Mouse (Mus musculus) midbrain, embryonic 10.5 days (tissue): ENCODE measurements at regions not wholly inside any gene's neighbourhood (a gene's known extent, or its start where the extent isn't known, plus 50 kb on each side); places are given as distances from the start of the nearest gene placed in this dataset.
A peak's percentile ranks its signal among the peaks of the same experiment; 100 is the strongest.

Experiments
- DNase-seq: peaks from one replicate; pipeline ENCODE4 v3.0.0-alpha.2; 2017; ENCODE audit warnings: low spot score
- H3K27ac ChIP-seq: fragments of 300-500 bp; sonication (generic); replicated peaks from 2 replicates; pipeline ENCODE4 v1.5.1; 2016; ENCODE audit warnings: mild to moderate bottlenecking
- H3K27me3 ChIP-seq: fragments of 300-500 bp; sonication (generic); 2 replicates; pipeline ENCODE4 v1.6.1; 2016; ENCODE audit warnings: low read depth, mild to moderate bottlenecking; ENCODE audit not compliant: poor library complexity, severe bottlenecking
- H3K36me3 ChIP-seq: fragments of 300-500 bp; sonication (generic); 2 replicates; pipeline ENCODE4 v1.6.1; 2016; ENCODE audit warnings: mild to moderate bottlenecking, moderate library complexity
- H3K4me1 ChIP-seq: fragments of 300-500 bp; sonication (generic); 2 replicates; pipeline ENCODE4 v1.6.1; 2016
- H3K4me3 ChIP-seq: fragments of 300-500 bp; sonication (generic); 2 replicates; pipeline ENCODE4 v1.5.1; 2016; ENCODE audit warnings: mild to moderate bottlenecking, moderate library complexity
- H3K9me3 ChIP-seq: fragments of 300-500 bp; sonication (generic); replicated peaks from 2 replicates; pipeline ENCODE4 v1.6.1; 2016; ENCODE audit warnings: mild to moderate bottlenecking
- WGBS: fragments of 180-500 bp; shearing (Covaris S2); methylation state at CpG from one replicate; pipeline ENCODE4 v1.1.7; 2016; 5-methylcytosine and 5-hydroxymethylcytosine counted together

GRCm38 (mm10) chr4:142639340-142639733 is 400.1 kb upstream of the Kazn start:
- peak overlapping the region; percentile 65 for H3K27ac ChIP-seq
- no peak overlapping the region for H3K4me3 ChIP-seq
- no peaks in the 10 kb centered on the region for H3K27me3 ChIP-seq
- no peak for DNase-seq
- peaks cover 16% of the 10 kb centered on the region for H3K4me1 ChIP-seq
- WGBS = 78% methylated on average over 9 of the region's 9 CpGs
- H3K9me3 ChIP-seq = no peaks in the 10 kb centered on the region
- no peaks in the 10 kb centered on the region for H3K36me3 ChIP-seq

- Histone ChIP-seq H3K27ac (peak overlapping the region; percentile 65), H3K36me3 (no peaks in the 10 kb centered on the region), H3K9me3 (no peaks in the 10 kb centered on the region), H3K4me3 (no peak overlapping the region), H3K27me3 (no peaks in the 10 kb centered on the region), H3K4me1 (peaks cover 20% of the 10 kb centered on the region)
- WGBS = 49% methylated on average over 13 of the region's 13 CpGs
- DNase-seq = no peak
Measured at GRCm38 (mm10) chr4:142638733-142639339, 399.6 kb upstream of the Kazn start.

- H3K27ac ChIP-seq = 0 out of 2 replicates have a peak overlapping the region, but pooled peaks have one; percentile 65
- no peak for DNase-seq
- 92% methylated on average over 4 of the region's 4 CpGs for WGBS
- H3K36me3 ChIP-seq = no peaks in the 10 kb centered on the region
- H3K27me3 ChIP-seq = no peaks in the 10 kb centered on the region
- no peak overlapping the region for H3K4me3 ChIP-seq
- no peaks in the 10 kb centered on the region for H3K9me3 ChIP-seq
- H3K4me1 ChIP-seq = peaks cover 20% of the 10 kb centered on the region
Measured at GRCm38 (mm10) chr4:142638057-142638456, 398.9 kb upstream of the Kazn start.

- no peak for DNase-seq
- Histone ChIP-seq H3K27me3 (no peaks in the 10 kb centered on the region), H3K4me1 (peaks cover 28% of the 10 kb centered on the region), H3K36me3 (no peaks in the 10 kb centered on the region), H3K27ac (no peak overlapping the region), H3K4me3 (no peak overlapping the region), H3K9me3 (no peaks in the 10 kb centered on the region)
- 72% methylated on average over 8 of the region's 8 CpGs for WGBS
Measured at GRCm38 (mm10) chr4:142634398-142634797, 395.2 kb upstream of the Kazn start.

- no peaks in the 10 kb centered on the region for H3K27me3 ChIP-seq
- H3K36me3 ChIP-seq = no peaks in the 10 kb centered on the region
- no peak for DNase-seq
- H3K4me3 ChIP-seq = no peak overlapping the region
- no peaks in the 10 kb centered on the region for H3K9me3 ChIP-seq
- peaks cover 22% of the 10 kb centered on the region for H3K4me1 ChIP-seq
- WGBS = 82% methylated on average over 13 of the region's 13 CpGs
- H3K27ac ChIP-seq = no peak overlapping the region
Measured at GRCm38 (mm10) chr4:142633667-142634350, 394.6 kb upstream of the Kazn start.

GRCm38 (mm10) chr4:142626503-142627194 is 387.4 kb upstream of the Kazn start:
- no peaks in the 10 kb centered on the region for H3K36me3 ChIP-seq
- H3K4me1 ChIP-seq = peaks cover 20% of the 10 kb centered on the region
- WGBS = 86% methylated on average over 8 of the region's 8 CpGs
- H3K9me3 ChIP-seq = no peaks in the 10 kb centered on the region; the same call in 1 of the 2 replicates
- H3K27ac ChIP-seq = no peak overlapping the region
- DNase-seq = no peak
- peaks cover 13% of the 10 kb centered on the region; the same call in 1 of the 2 replicates for H3K27me3 ChIP-seq
- H3K4me3 ChIP-seq = no peak overlapping the region

GRCm38 (mm10) chr4:142625456-142625855 is 386.3 kb upstream of the Kazn start:
- no peak for DNase-seq
- WGBS = 42% methylated on average over 3 of the region's 3 CpGs
- peaks cover 13% of the 10 kb centered on the region; the same call in 1 of the 2 replicates for H3K27me3 ChIP-seq
- peaks cover 25% of the 10 kb centered on the region for H3K4me1 ChIP-seq
- no peak overlapping the region for H3K4me3 ChIP-seq
- no peak overlapping the region for H3K27ac ChIP-seq
- H3K9me3 ChIP-seq = no peaks in the 10 kb centered on the region; the same call in 1 of the 2 replicates
- H3K36me3 ChIP-seq = no peaks in the 10 kb centered on the region

- WGBS = 41% methylated on average over 17 of the region's 17 CpGs
- Histone ChIP-seq H3K4me3 (no peak overlapping the region), H3K9me3 (no peaks in the 10 kb centered on the region; the same call in 1 of the 2 replicates), H3K27ac (peak overlapping the region; percentile 73), H3K27me3 (peaks cover 22% of the 10 kb centered on the region), H3K36me3 (no peaks in the 10 kb centered on the region), H3K4me1 (peaks cover 42% of the 10 kb centered on the region)
- DNase-seq = peak; percentile 70
Measured at GRCm38 (mm10) chr4:142622151-142622861, 383.1 kb upstream of the Kazn start.

- WGBS = 74% methylated on average over 8 of the region's 8 CpGs
- Histone ChIP-seq H3K27me3 (peaks cover 15% of the 10 kb centered on the region), H3K36me3 (no peaks in the 10 kb centered on the region), H3K9me3 (no peaks in the 10 kb centered on the region; the same call in 1 of the 2 replicates), H3K4me1 (peaks cover 38% of the 10 kb centered on the region), H3K27ac (no peak overlapping the region; the same call in 1 of the 2 replicates), H3K4me3 (no peak overlapping the region)
- DNase-seq = no peak
Measured at GRCm38 (mm10) chr4:142619396-142619795, 380.2 kb upstream of the Kazn start.

- peaks cover 15% of the 10 kb centered on the region for H3K27me3 ChIP-seq
- no peaks in the 10 kb centered on the region for H3K36me3 ChIP-seq
- DNase-seq = no peak
- 32% methylated on average over 4 of the region's 4 CpGs for WGBS
- no peaks in the 10 kb centered on the region; the same call in 1 of the 2 replicates for H3K9me3 ChIP-seq
- H3K4me3 ChIP-seq = no peak overlapping the region
- peaks cover 38% of the 10 kb centered on the region for H3K4me1 ChIP-seq
- H3K27ac ChIP-seq = no peak overlapping the region; the same call in 1 of the 2 replicates
Measured at GRCm38 (mm10) chr4:142618770-142619169, 379.6 kb upstream of the Kazn start.

GRCm38 (mm10) chr4:142617676-142618075 is 378.5 kb upstream of the Kazn start:
- Histone ChIP-seq H3K36me3 (no peaks in the 10 kb centered on the region), H3K4me1 (peaks cover 33% of the 10 kb centered on the region), H3K27ac (no peak overlapping the region), H3K9me3 (no peaks in the 10 kb centered on the region), H3K27me3 (peaks cover 15% of the 10 kb centered on the region), H3K4me3 (no peak overlapping the region)
- 65% methylated on average over 5 of the region's 5 CpGs for WGBS
- DNase-seq = peak; percentile 49

GRCm38 (mm10) chr4:142616901-142617300 is 377.7 kb upstream of the Kazn start:
- Histone ChIP-seq H3K4me3 (no peak overlapping the region), H3K36me3 (no peaks in the 10 kb centered on the region), H3K4me1 (peaks cover 25% of the 10 kb centered on the region), H3K27ac (no peak overlapping the region), H3K27me3 (peaks cover 15% of the 10 kb centered on the region), H3K9me3 (no peaks in the 10 kb centered on the region)
- WGBS = 87% methylated on average over 7 of the region's 7 CpGs
- no peak for DNase-seq
